Mouse (Mus musculus): Measurements from ENCODE around the gene Siva1.

The Siva1 gene

GRCm38 (mm10) chr12:112644180-112644854 lies at the start of gene Siva1:
Siva1 (plus strand) TSS chr12:112644679.
- peak; percentile 95 to 96 for DNase-seq (ENCODE audit: low spot score in 2 of 2)

- peak; percentile 78 for DNase-seq (ENCODE audit: low spot score in 2 of 2)
Measured at GRCm38 (mm10) chr12:112594989-112595388, 49.5 kb upstream of the Siva1 start.

- DNase-seq (ENCODE audit: low spot score in 2 of 2) = no peak
Measured at GRCm38 (mm10) chr12:112595626-112596025, 48.9 kb upstream of the Siva1 start.

GRCm38 (mm10) chr12:112596454-112596853 lies 48.0 kb upstream of the Siva1 start:
- DNase-seq (ENCODE audit: low spot score in 2 of 2) = no peak

GRCm38 (mm10) chr12:112596891-112597500 lies 47.5 kb upstream of the Siva1 start:
- no peak for DNase-seq (ENCODE audit: low spot score in 2 of 2)

- no peak for DNase-seq (ENCODE audit: low spot score in 2 of 2)
Measured at GRCm38 (mm10) chr12:112597618-112598017, 46.9 kb upstream of the Siva1 start.

- no peak for DNase-seq (ENCODE audit: low spot score in 2 of 2)
Measured at GRCm38 (mm10) chr12:112599198-112599597, 45.3 kb upstream of the Siva1 start.

GRCm38 (mm10) chr12:112599942-112600611 lies 44.4 kb upstream of the Siva1 start:
- no peak for DNase-seq (ENCODE audit: low spot score in 2 of 2)

- no peak for DNase-seq (ENCODE audit: low spot score in 2 of 2)
Measured at GRCm38 (mm10) chr12:112604022-112604421, 40.5 kb upstream of the Siva1 start.

GRCm38 (mm10) chr12:112604709-112605649 lies 39.5 kb upstream of the Siva1 start:
- DNase-seq (ENCODE audit: low spot score in 2 of 2) = no peak

GRCm38 (mm10) chr12:112605766-112606165 lies 38.7 kb upstream of the Siva1 start:
- peak; percentile 76 to 81 for DNase-seq (ENCODE audit: low spot score in 2 of 2)

- no peak for DNase-seq (ENCODE audit: low spot score in 2 of 2)
Measured at GRCm38 (mm10) chr12:112606998-112607397, 37.5 kb upstream of the Siva1 start.

- no peak for DNase-seq (ENCODE audit: low spot score in 2 of 2)
Measured at GRCm38 (mm10) chr12:112609031-112609430, 35.4 kb upstream of the Siva1 start.

GRCm38 (mm10) chr12:112616668-112617067 lies 27.8 kb upstream of the Siva1 start:
- no peak for DNase-seq (ENCODE audit: low spot score in 2 of 2)

GRCm38 (mm10) chr12:112617184-112617583 lies 27.3 kb upstream of the Siva1 start:
- DNase-seq (ENCODE audit: low spot score in 2 of 2) = peak; percentile 80 to 83

- DNase-seq (ENCODE audit: low spot score in 2 of 2) = peak; percentile 61 to 67
Measured at GRCm38 (mm10) chr12:112617898-112618380, 26.5 kb upstream of the Siva1 start.

GRCm38 (mm10) chr12:112618981-112619685 lies 25.3 kb upstream of the Siva1 start:
- peak in 1 of 2 experiments; percentile 19 for DNase-seq (ENCODE audit: low spot score in 2 of 2)

GRCm38 (mm10) chr12:112619686-112620353 lies 24.7 kb upstream of the Siva1 start, which contains the start of gene Adssl1:
Adssl1 (plus strand) TSS chr12:112620045.
- no peak for DNase-seq (ENCODE audit: low spot score in 2 of 2)

GRCm38 (mm10) chr12:112620354-112621061 lies 24.0 kb upstream of the Siva1 start:
- no peak for DNase-seq (ENCODE audit: low spot score in 2 of 2)

GRCm38 (mm10) chr12:112621900-112622299 lies 22.6 kb upstream of the Siva1 start:
- no peak for DNase-seq (ENCODE audit: low spot score in 2 of 2)
